Mouse (Mus musculus) midbrain, embryonic 15.5 days (tissue): Measurements from ENCODE around the gene Cspg4. TPM values are rescaled to one million over a fixed set of nuclear protein-coding genes. Genes with fewer than 3 reads are reported as not detected.

Experiments
- ATAC-seq: fragments of 200-750 bp; cut with Nextera tagmentation; replicated peaks from 2 replicates; pipeline ENCODE4 v1.8.0; 2017; ENCODE audit warnings: moderate TSS enrichment
- H3K27ac ChIP-seq: fragments of 300-500 bp; sonication (generic); 2 replicates; pipeline ENCODE4 v1.5.1; 2015; ENCODE audit warnings: mild to moderate bottlenecking, inconsistent platforms
- H3K27me3 ChIP-seq: fragments of 300-500 bp; sonication (generic); replicated peaks from 2 replicates; pipeline ENCODE4 v1.6.1; 2015; ENCODE audit warnings: inconsistent platforms
- H3K36me3 ChIP-seq: fragments of 300-500 bp; sonication (generic); replicated peaks from 2 replicates; pipeline ENCODE4 v1.6.1; 2015; ENCODE audit warnings: inconsistent platforms
- H3K4me1 ChIP-seq: fragments of 300-500 bp; sonication (generic); 2 replicates; pipeline ENCODE4 v1.6.1; 2015; ENCODE audit warnings: inconsistent platforms
- H3K4me2 ChIP-seq: fragments of 300-500 bp; sonication (generic); 2 replicates; pipeline ENCODE4 v1.6.1; 2015; ENCODE audit warnings: inconsistent platforms, mild to moderate bottlenecking, moderate library complexity
- H3K4me3 ChIP-seq: fragments of 300-500 bp; sonication (generic); 2 replicates; pipeline ENCODE4 v1.5.1; 2015; ENCODE audit warnings: mild to moderate bottlenecking, inconsistent platforms
- H3K9ac ChIP-seq: fragments of 300-500 bp; sonication (generic); 2 replicates; pipeline ENCODE4 v1.6.1; 2015; ENCODE audit warnings: mild to moderate bottlenecking, inconsistent platforms
- H3K9me3 ChIP-seq: fragments of 300-500 bp; sonication (generic); 2 replicates; pipeline ENCODE4 v1.6.1; 2016; ENCODE audit warnings: inconsistent platforms
- WGBS: fragments of 180-500 bp; shearing (Covaris S2); methylation state at CpG from one replicate; pipeline ENCODE4 v1.1.7; 2015; ENCODE audit warnings: mixed read lengths; 5-methylcytosine and 5-hydroxymethylcytosine counted together
- polyA plus RNA-seq: library from polyadenylated mRNA; unstranded; fragments of >200 nt; fragmentation: Nextera tagmentation; extraction: Ambion mirVana; gene quantifications from 2 replicates; pipeline ENCODE4 v1.2.1, GENCODE M21; 2015

Cspg4 gene
- polyA plus RNA-seq, 1 experiment from 2014 or later: 7.6 TPM

DNA sequence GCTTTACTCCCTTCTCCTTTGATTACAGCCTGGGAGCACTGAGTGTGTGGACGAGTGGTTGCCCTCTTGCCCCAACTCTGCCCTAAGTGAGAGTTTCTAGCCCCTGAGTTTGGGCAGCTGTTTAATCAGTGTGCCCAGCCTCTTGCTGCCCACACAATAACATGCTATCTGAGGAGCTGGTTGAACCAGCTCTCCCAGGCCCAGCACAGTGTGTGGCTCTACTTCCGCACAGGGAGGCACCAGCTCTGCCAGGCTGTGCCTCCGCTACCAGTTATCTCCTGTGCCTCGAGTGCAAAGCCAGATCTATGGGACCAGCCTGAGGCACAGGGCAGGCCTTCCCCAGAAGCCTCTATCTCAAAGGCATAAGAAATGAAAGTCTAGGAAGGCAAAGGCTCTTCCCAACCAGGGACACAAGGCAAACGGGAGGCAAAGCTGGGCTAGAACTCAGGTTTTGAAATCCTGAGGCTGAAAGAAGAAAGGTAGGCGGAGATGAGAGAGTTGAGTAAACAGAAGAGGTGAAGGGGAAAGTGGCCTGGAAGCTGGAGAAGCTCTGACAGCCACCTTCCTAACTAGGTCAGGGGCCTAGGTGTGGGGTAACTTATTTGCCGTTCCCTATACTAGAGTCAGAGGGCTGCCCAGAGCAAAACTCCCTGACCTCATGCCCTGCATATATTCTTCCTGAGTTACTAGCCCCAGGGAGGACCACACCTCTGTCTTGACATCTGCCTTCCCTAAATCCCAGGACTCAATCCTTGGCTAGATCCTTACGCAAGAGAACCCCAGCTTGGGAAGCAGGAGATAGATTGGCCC is 59.2 kb downstream of the Cspg4 start:
- 78% methylated on average over 8 of the region's 8 CpGs for WGBS
- Histone ChIP-seq H3K9me3 (no peaks in the 10 kb centered on the region), H3K27ac (no peak overlapping the region), H3K27me3 (peaks cover 5% of the 10 kb centered on the region), H3K4me3 (peak overlapping the region; percentile 8; the same call in 1 of the 2 replicates), H3K36me3 (no peaks in the 10 kb centered on the region), H3K9ac (no peak overlapping the region), H3K4me2 (peak overlapping the region; percentile 36), H3K4me1 (peaks cover 36% of the 10 kb centered on the region)
- no peak for ATAC-seq

DNA sequence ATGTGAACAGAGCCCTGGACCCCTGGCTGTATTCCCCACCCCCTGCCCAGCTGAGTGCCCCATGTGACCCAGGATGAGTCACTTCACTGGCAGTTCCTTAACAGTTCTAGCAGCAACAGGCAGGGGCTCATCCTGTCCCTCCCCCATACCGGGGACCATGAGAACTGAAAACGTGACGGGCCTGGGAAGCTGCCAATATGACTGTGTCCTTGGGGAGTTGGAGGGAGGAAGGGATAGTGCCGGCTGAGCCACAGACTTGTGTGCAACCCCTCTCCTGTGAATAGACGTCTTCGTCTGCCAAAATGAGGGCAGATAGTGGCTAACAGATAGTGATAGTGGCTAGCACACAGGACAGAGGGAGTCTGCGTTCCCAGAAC is 59.8 kb downstream of the Cspg4 start:
- Histone ChIP-seq H3K4me1 (peaks cover 36% of the 10 kb centered on the region), H3K4me3 (peak overlapping the region; percentile 8)

DNA sequence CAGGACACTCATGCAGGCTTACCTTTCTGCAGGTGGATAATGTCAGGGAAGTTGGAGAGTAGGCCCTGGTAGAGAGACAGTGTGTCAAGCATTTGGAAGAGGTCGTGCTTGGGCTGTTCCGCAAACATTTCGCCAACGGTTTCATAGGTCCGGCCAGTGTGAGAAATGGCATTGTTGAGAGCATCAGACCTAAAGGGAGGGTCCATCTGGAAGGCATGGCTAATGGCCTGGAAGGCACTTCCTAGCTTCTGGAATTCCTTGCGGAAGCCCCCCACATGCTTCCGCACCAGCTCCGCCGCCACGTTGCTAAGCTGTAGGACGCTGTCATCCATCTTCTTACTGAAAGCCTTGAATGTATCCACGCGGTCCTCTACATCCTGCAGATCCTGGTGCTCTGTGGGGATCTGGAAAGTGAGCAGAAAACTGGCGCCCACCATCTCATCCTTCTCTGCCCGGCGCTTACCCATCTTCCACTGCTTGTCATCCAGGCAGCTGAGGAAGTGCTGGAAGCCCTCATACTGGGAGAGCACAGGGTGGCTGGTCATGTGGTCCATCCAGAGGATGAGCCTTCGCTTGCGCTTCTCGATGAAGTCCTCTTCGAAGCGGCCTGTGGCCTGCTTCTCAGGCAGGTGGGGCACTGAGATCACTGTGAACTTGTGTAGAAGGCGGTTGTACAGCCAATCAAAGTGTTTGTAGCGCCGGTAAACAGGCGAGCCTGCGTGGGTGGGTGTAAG is 60.6 kb downstream of the Cspg4 start:
- Histone ChIP-seq H3K4me3 (no peak overlapping the region), H3K27ac (0 out of 2 replicates have a peak overlapping the region, but pooled peaks have one; percentile 29), H3K4me2 (peak overlapping the region; percentile 36), H3K4me1 (peaks cover 36% of the 10 kb centered on the region), H3K9ac (no peak overlapping the region), H3K27me3 (peaks cover 5% of the 10 kb centered on the region), H3K9me3 (no peaks in the 10 kb centered on the region), H3K36me3 (no peaks in the 10 kb centered on the region)
- WGBS: 92% methylated on average over 26 of the region's 26 CpGs
- ATAC-seq: no peak

More for the DNA sequence above, 59.8 kb downstream of the Cspg4 start:
- 25% methylated on average over 7 of the region's 7 CpGs for WGBS
- no peak overlapping the region for H3K27ac ChIP-seq
- no peak overlapping the region for H3K9ac ChIP-seq
- peak overlapping the region; percentile 36 for H3K4me2 ChIP-seq
- ATAC-seq: 0 out of 2 replicates have a peak, but pooled peaks have one; percentile 44
- H3K9me3 ChIP-seq: no peaks in the 10 kb centered on the region
- H3K27me3 ChIP-seq: peaks cover 5% of the 10 kb centered on the region
- no peaks in the 10 kb centered on the region for H3K36me3 ChIP-seq

DNA sequence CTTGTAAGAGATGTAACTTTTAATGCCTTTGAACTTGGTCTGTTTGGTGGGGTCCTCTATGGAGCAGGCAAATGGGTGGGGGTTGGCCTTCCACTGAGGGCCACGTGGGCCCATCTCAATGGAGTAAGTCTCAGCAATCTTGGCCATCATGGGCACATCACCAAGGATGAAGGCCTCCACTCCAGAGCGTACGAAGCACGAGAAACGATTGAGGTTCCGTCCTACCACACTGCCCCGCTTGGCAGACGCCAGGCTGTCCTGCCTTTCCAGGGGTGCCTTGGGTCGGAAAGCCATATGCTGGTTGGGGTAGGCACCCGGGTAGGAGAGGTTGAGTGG is 61.2 kb downstream of the Cspg4 start:
- H3K36me3 ChIP-seq: no peaks in the 10 kb centered on the region
- no peak for ATAC-seq
- no peak overlapping the region for H3K27ac ChIP-seq
- 94% methylated on average over 10 of the region's 10 CpGs for WGBS
- H3K9ac ChIP-seq: no peak overlapping the region
- H3K4me1 ChIP-seq: peaks cover 36% of the 10 kb centered on the region
- H3K9me3 ChIP-seq: no peaks in the 10 kb centered on the region
- peaks cover 5% of the 10 kb centered on the region for H3K27me3 ChIP-seq
- peak overlapping the region; percentile 99 for H3K4me2 ChIP-seq
- H3K4me3 ChIP-seq: no peak overlapping the region

GRCm38 (mm10) chr9:56926387-56926786 is 61.6 kb downstream of the Cspg4 start:
- Histone ChIP-seq H3K9ac (no peak overlapping the region), H3K4me1 (peaks cover 36% of the 10 kb centered on the region), H3K4me2 (peak overlapping the region; percentile 99), H3K27ac (no peak overlapping the region), H3K27me3 (peaks cover 5% of the 10 kb centered on the region), H3K9me3 (no peaks in the 10 kb centered on the region), H3K4me3 (0 out of 2 replicates have a peak overlapping the region, but pooled peaks have one; percentile 70), H3K36me3 (no peaks in the 10 kb centered on the region)
- 90% methylated on average over 10 of the region's 10 CpGs for WGBS
- ATAC-seq: no peak

GRCm38 (mm10) chr9:56927191-56928012 is 62.6 kb downstream of the Cspg4 start:
- Histone ChIP-seq H3K27me3 (peaks cover 5% of the 10 kb centered on the region), H3K4me2 (peak overlapping the region; percentile 99), H3K9me3 (no peaks in the 10 kb centered on the region), H3K36me3 (no peaks in the 10 kb centered on the region), H3K4me3 (peak overlapping the region; percentile 70), H3K27ac (peak overlapping the region; percentile 71), H3K4me1 (peaks cover 36% of the 10 kb centered on the region), H3K9ac (peak overlapping the region; percentile 61)
- under 1% methylated on average over 35 of the region's 35 CpGs for WGBS
- ATAC-seq: peak; percentile 38; the same call in 1 of the 2 replicates

- Histone ChIP-seq H3K4me1 (peaks cover 36% of the 10 kb centered on the region), H3K9ac (peak within 1 kb of the TSS; percentile 61), H3K36me3 (no peaks in the 10 kb centered on the region), H3K27me3 (peaks cover 5% of the 10 kb centered on the region), H3K9me3 (no peaks in the 10 kb centered on the region), H3K4me2 (peak within 1 kb of the TSS; percentile 99), H3K4me3 (peak within 1 kb of the TSS; percentile 70), H3K27ac (peak within 1 kb of the TSS; percentile 71)
- under 1% methylated on average over 50 of the region's 50 CpGs for WGBS
- ATAC-seq: peak; percentile 73
Observed at GRCm38 (mm10) chr9:56928041-56928811, 63.4 kb downstream of the Cspg4 start, which contains the start of gene Snx33. Gene Snx33, minus strand, starts transcription at chr9:56928371.

DNA sequence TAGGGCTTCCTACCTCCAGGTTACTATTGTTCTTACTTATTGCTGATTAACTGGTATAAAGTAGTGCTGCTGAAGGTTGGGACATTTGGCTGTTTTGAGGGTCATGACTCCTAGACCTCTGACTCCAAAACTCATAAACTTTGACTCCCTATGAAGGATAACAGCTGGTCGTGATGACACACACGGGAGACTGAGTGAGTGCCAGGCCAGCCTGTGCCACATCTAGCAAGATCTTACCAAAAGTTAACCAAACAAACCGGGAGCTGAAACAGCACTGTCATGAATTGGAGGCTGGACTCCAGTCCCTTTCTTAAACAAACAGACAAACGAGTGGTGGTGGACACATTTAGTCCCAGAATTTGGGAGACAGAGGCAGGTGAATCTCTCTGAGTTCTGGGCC is 64.7 kb downstream of the Cspg4 start:
- Histone ChIP-seq H3K9ac (no peak overlapping the region), H3K9me3 (no peaks in the 10 kb centered on the region), H3K27ac (no peak overlapping the region), H3K36me3 (no peaks in the 10 kb centered on the region), H3K4me2 (no peak overlapping the region), H3K27me3 (peaks cover 5% of the 10 kb centered on the region), H3K4me3 (no peak overlapping the region), H3K4me1 (peaks cover 30% of the 10 kb centered on the region)
- WGBS: 73% methylated on average over 4 of the region's 4 CpGs
- ATAC-seq: no peak

- Histone ChIP-seq H3K9me3 (no peaks in the 10 kb centered on the region), H3K36me3 (no peaks in the 10 kb centered on the region), H3K27ac (no peak overlapping the region), H3K27me3 (peaks cover 5% of the 10 kb centered on the region), H3K4me1 (peaks cover 19% of the 10 kb centered on the region), H3K9ac (no peak overlapping the region), H3K4me2 (no peak overlapping the region), H3K4me3 (no peak overlapping the region)
- no peak for ATAC-seq
- 71% methylated on average over 1 of the region's 1 CpGs for WGBS
Observed at GRCm38 (mm10) chr9:56930556-56930955, 65.7 kb downstream of the Cspg4 start.

DNA sequence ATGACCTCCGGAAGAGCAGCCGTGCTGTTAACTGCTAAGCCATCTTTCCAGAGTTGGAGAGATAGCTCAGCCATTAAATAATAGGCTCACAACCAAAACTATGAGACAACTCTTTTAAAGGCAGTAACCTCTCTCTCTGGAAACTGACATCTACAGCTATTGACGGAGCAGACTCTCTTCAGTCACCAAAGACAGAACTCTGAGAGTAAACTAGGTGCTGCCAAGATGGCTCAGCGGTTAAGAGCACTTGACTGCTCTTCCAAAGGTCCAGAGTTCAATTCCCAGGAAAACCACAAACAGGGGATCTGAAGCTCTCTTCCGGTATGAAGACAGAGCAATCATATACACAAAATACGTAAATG is 72.0 kb downstream of the Cspg4 start:
- H3K27ac ChIP-seq: peak overlapping the region; percentile 95; the same call in 1 of the 2 replicates

More for the DNA sequence above, 72.0 kb downstream of the Cspg4 start:
- Histone ChIP-seq H3K4me1 (peaks cover 23% of the 10 kb centered on the region), H3K4me3 (peak overlapping the region; percentile 97), H3K9ac (peak overlapping the region; percentile 39; the same call in 1 of the 2 replicates), H3K36me3 (no peaks in the 10 kb centered on the region), H3K27me3 (no peaks in the 10 kb centered on the region), H3K9me3 (no peaks in the 10 kb centered on the region), H3K4me2 (peak overlapping the region; percentile 90)
- no peak; the same call in 1 of the 2 replicates for ATAC-seq
- 22% methylated on average over 6 of the region's 6 CpGs for WGBS
